Mouse (Mus musculus): ENCODE measurements around the gene Six1. TPM values are rescaled to one million over a fixed set of nuclear protein-coding genes. Genes with fewer than 3 reads are reported as not detected.
"Not testable (repeated sequence)": the region's sequence is repeated elsewhere in the genome, so short reads cannot be mapped to it uniquely, and the experiment has no call there.

Gene Six1
- polyA plus RNA-seq, 1 experiment from 2014 or later, result 0.02 TPM

DNA sequence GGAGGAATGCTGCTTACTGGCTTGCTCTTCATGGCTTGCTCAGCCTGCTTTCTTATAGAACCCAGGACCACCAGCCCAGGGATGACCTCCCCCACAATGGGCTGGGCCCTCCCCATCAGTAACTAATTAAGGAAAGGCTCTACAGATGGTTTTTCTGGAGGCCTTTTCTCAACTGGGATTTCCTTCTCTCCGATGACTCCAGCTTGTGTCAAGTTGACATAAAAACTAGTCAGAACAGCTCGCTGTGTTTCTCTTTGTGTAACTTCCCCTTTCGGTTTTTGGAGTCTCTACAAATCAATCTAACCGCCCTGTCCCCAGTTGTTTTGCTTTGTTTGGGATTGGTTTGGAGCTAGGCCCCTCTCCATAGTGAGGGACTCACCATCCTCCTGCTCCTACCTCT is 37.5 kb downstream of the Six1 start:
- H3K4me2 ChIP-seq (replicated peaks; ENCODE audit: low read depth), result no peak overlapping the region
- no peak overlapping the region for H3K4me3 ChIP-seq (ENCODE audit: low read depth, low read length)
- ATAC-seq (ENCODE audit: low FRiP score, low TSS enrichment), result no peak
- no peaks in the 10 kb centered on the region for H3K27me3 ChIP-seq (ENCODE audit: control insufficient read depth, insufficient read depth, low read length)
- WGBS, result 74% methylated on average over 4 of the region's 4 CpGs
- H3K27ac ChIP-seq (replicated peaks), result no peak overlapping the region
- no peak for TF ChIP-seq CTCF (IDR thresholded peaks at IDR 0.05; ENCODE audit: low read depth)
- TF ChIP-seq EP300 (optimal IDR thresholded peaks at IDR 0.05), result no peak
- no peaks in the 10 kb centered on the region for H3K36me3 ChIP-seq (ENCODE audit: control insufficient read depth, insufficient read depth, low read length)
- H3K9me3 ChIP-seq (ENCODE audit: control insufficient read depth, low read length), result no peaks in the 10 kb centered on the region
- H3K9ac ChIP-seq (ENCODE audit: low read length), result no peak overlapping the region
- no peaks in the 10 kb centered on the region for H3K4me1 ChIP-seq (replicated peaks; ENCODE audit: control insufficient read depth, insufficient read depth)
- no peak for DNase-seq (ENCODE audit: low spot score)

DNA sequence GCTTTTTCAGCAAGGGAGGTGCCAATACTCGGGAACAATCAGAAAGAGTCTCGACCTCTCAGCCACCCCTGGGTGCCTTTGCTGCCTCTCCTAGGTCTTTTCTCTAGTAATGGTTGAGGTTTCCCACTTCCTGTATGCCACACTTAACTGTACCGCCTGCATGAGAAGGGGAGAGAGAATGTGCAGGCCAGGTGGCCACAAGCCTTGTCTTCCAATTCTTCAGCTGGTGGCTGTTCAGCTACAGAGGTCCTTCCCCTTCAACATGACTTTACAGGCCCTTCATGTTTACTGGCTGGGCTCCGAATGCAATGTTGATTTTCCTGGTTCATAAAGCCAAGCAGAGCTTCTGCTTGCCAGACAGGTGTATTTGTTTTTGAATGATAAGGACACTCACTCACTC is 39.4 kb downstream of the Six1 start:
- H3K36me3 ChIP-seq (ENCODE audit: control insufficient read depth, insufficient read depth, low read length), result no peaks in the 10 kb centered on the region
- DNase-seq (ENCODE audit: low spot score) (no peak), ATAC-seq (ENCODE audit: low FRiP score, low TSS enrichment) (no peak)
- H3K4me2 ChIP-seq (replicated peaks; ENCODE audit: low read depth), result no peak overlapping the region
- H3K4me1 ChIP-seq (replicated peaks; ENCODE audit: control insufficient read depth, insufficient read depth), result no peaks in the 10 kb centered on the region
- H3K27me3 ChIP-seq (ENCODE audit: control insufficient read depth, insufficient read depth, low read length), result no peaks in the 10 kb centered on the region
- no peak overlapping the region for H3K27ac ChIP-seq (replicated peaks)
- TF ChIP-seq CTCF (IDR thresholded peaks at IDR 0.05; ENCODE audit: low read depth) (no peak), EP300 (optimal IDR thresholded peaks at IDR 0.05) (no peak)
- WGBS, result 55% methylated on average over 4 of the region's 4 CpGs
- H3K9me3 ChIP-seq (ENCODE audit: control insufficient read depth, low read length), result no peaks in the 10 kb centered on the region
- H3K9ac ChIP-seq (ENCODE audit: low read length), result no peak overlapping the region
- no peak overlapping the region for H3K4me3 ChIP-seq (ENCODE audit: low read depth, low read length)

DNA sequence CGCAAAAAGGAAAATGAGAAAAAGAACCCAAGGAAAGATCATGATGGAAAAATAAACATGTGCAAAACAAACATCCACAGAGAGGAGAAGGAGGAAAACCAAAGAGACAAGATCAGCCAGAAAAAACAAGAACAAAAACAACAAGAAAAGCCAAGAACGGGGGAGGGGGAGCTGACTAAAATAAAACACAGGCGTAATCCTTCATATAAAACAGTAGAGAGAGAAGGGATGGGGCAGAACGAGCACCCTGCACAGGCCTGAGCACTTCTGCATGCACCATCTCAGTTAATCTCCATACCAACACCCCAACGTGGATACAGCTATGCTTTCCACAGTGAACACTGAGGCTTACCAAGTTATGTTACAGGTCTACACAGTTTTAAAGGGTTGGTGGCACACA is 40.9 kb downstream of the Six1 start:
- Histone ChIP-seq H3K4me3 (ENCODE audit: low read depth, low read length) (no peak overlapping the region), H3K9me3 (ENCODE audit: control insufficient read depth, low read length) (no peaks in the 10 kb centered on the region), H3K4me2 (replicated peaks; ENCODE audit: low read depth) (no peak overlapping the region), H3K27ac (replicated peaks) (no peak overlapping the region), H3K27me3 (ENCODE audit: control insufficient read depth, insufficient read depth, low read length) (no peaks in the 10 kb centered on the region), H3K36me3 (ENCODE audit: control insufficient read depth, insufficient read depth, low read length) (no peaks in the 10 kb centered on the region), H3K9ac (ENCODE audit: low read length) (no peak overlapping the region), H3K4me1 (replicated peaks; ENCODE audit: control insufficient read depth, insufficient read depth) (no peaks in the 10 kb centered on the region)
- no peak for DNase-seq (ENCODE audit: low spot score)
- no peak for ATAC-seq (ENCODE audit: low FRiP score, low TSS enrichment)
- WGBS, result 43% methylated on average over 5 of the region's 5 CpGs
- TF ChIP-seq CTCF (IDR thresholded peaks at IDR 0.05; ENCODE audit: low read depth), result no peak
- TF ChIP-seq EP300 (optimal IDR thresholded peaks at IDR 0.05), result no peak

DNA sequence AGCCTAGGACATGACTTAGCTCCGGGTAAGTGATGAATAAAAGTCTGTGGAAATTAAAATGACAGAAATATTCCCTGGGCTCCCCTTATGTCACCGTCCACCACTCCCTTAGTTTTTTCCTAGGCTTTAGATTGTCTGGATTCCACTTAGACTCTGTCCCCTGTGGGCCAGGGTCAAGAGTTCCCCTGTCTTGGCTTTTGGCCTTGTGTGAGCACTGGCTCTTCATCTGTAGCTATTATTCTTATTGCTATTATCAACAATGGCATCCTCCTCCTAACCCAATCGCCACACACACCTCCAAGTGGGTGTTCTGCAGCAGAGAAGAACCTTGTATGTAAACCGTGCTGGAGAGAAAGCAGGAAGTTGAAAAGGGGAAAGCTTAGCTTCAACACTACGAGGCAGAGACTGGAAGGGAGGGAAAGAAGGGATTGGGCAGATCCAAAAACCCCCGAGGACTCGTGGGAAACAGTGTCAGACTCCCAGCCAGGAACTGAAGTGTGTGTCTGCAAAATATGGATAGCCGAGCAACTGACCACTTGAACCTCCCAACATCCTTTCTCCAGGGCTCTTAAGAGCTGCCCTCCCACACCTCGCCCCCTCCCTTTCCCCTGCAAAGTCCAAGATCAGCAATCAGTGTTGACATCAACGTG is 41.4 kb downstream of the Six1 start:
- ATAC-seq (ENCODE audit: low FRiP score, low TSS enrichment), result no peak
- H3K27me3 ChIP-seq (ENCODE audit: control insufficient read depth, insufficient read depth, low read length), result no peaks in the 10 kb centered on the region
- H3K4me3 ChIP-seq (ENCODE audit: low read depth, low read length), result no peak overlapping the region
- no peaks in the 10 kb centered on the region for H3K36me3 ChIP-seq (ENCODE audit: control insufficient read depth, insufficient read depth, low read length)
- no peak overlapping the region for H3K9ac ChIP-seq (ENCODE audit: low read length)
- H3K4me2 ChIP-seq (replicated peaks; ENCODE audit: low read depth), result no peak overlapping the region
- no peaks in the 10 kb centered on the region for H3K4me1 ChIP-seq (replicated peaks; ENCODE audit: control insufficient read depth, insufficient read depth)
- H3K9me3 ChIP-seq (ENCODE audit: control insufficient read depth, low read length), result no peaks in the 10 kb centered on the region
- 23% methylated on average over 10 of the region's 10 CpGs for WGBS
- H3K27ac ChIP-seq (replicated peaks), result no peak overlapping the region
- no peak for TF ChIP-seq EP300 (optimal IDR thresholded peaks at IDR 0.05)
- TF ChIP-seq CTCF (IDR thresholded peaks at IDR 0.05; ENCODE audit: low read depth), result no peak
- no peak for DNase-seq (ENCODE audit: low spot score)

- H3K36me3 ChIP-seq (ENCODE audit: control insufficient read depth, insufficient read depth, low read length); H3K4me3 ChIP-seq (ENCODE audit: low read depth, low read length); H3K9ac ChIP-seq (ENCODE audit: low read length); DNase-seq (ENCODE audit: low spot score); H3K4me1 ChIP-seq (replicated peaks; ENCODE audit: control insufficient read depth, insufficient read depth); H3K27me3 ChIP-seq (ENCODE audit: control insufficient read depth, insufficient read depth, low read length); H3K9me3 ChIP-seq (ENCODE audit: control insufficient read depth, low read length); H3K27ac ChIP-seq (replicated peaks); ATAC-seq (ENCODE audit: low FRiP score, low TSS enrichment); H3K4me2 ChIP-seq (replicated peaks; ENCODE audit: low read depth): not testable (repeated sequence)
- WGBS, result 24% methylated on average over 9 of the region's 9 CpGs
These were observed 50.8 kb downstream of the Six1 start for GRCm38 (mm10) chr12:73002903-73003302.

DNA sequence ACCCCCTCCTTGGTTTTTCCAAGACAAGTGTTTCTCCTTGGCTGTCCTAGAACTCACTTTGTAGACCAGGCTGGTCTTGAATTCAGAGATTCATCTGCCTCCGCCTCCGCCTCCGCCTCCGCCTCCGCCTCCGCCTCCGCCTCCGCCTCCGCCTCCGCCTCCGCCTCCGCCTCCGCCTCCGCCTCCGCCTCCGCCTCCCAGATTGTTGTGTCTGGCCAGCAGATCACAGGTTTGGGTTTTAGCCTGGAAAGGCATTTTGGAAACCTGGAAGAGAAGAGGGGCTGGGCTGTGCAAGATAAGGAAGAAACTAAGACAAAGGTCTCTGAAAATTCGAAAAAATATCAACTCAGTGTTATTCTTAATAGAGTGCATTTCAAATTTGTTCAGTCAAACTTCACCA is 51.4 kb downstream of the Six1 start:
- WGBS, result 48% methylated on average over 10 of the region's 17 CpGs
- not testable (repeated sequence) for H3K27ac ChIP-seq (replicated peaks); H3K9ac ChIP-seq (ENCODE audit: low read length); DNase-seq (ENCODE audit: low spot score); H3K4me2 ChIP-seq (replicated peaks; ENCODE audit: low read depth); H3K4me1 ChIP-seq (replicated peaks; ENCODE audit: control insufficient read depth, insufficient read depth); H3K36me3 ChIP-seq (ENCODE audit: control insufficient read depth, insufficient read depth, low read length); H3K27me3 ChIP-seq (ENCODE audit: control insufficient read depth, insufficient read depth, low read length); H3K4me3 ChIP-seq (ENCODE audit: low read depth, low read length); H3K9me3 ChIP-seq (ENCODE audit: control insufficient read depth, low read length); ATAC-seq (ENCODE audit: low FRiP score, low TSS enrichment)

All from stomach, postnatal 0 days (tissue).